Mouse (Mus musculus) heart, embryonic 16.5 days (tissue): ENCODE results near the gene Dlg2. TPM values are rescaled to one million over a fixed set of nuclear protein-coding genes. Genes with fewer than 3 reads are reported as not detected.

Experiments
- ATAC-seq: fragments of 200-750 bp; cut with Nextera tagmentation; replicated peaks from 2 replicates; pipeline ENCODE4 v1.8.0; 2017; ENCODE audit warnings: moderate number of reproducible peaks; ENCODE audit not compliant: insufficient read depth, low FRiP score; ENCODE audit errors: extremely low read depth
- H3K27ac ChIP-seq: fragments of 300-500 bp; sonication (generic); 2 replicates; pipeline ENCODE4 v1.5.1; 2014; ENCODE audit warnings: mild to moderate bottlenecking, low read length, control low read depth, moderate library complexity
- H3K27me3 ChIP-seq: fragments of 300-500 bp; sonication (generic); 2 replicates; pipeline ENCODE4 v1.6.1; 2014; ENCODE audit warnings: low read length, mixed read lengths; ENCODE audit not compliant: control insufficient read depth, insufficient read depth
- H3K36me3 ChIP-seq: fragments of 300-500 bp; sonication (generic); 2 replicates; pipeline ENCODE4 v1.6.1; 2014; ENCODE audit not compliant: control insufficient read depth, insufficient read depth
- H3K4me1 ChIP-seq: fragments of 300-500 bp; sonication (generic); 2 replicates; pipeline ENCODE4 v1.6.1; 2014; ENCODE audit warnings: low read length, mixed read lengths; ENCODE audit not compliant: control insufficient read depth, insufficient read depth
- H3K4me2 ChIP-seq: fragments of 300-500 bp; sonication (generic); 2 replicates; pipeline ENCODE4 v1.6.1; 2014; ENCODE audit warnings: low read depth, mild to moderate bottlenecking, control low read depth, low read length
- H3K4me3 ChIP-seq: fragments of 300-500 bp; sonication (generic); 2 replicates; pipeline ENCODE4 v1.5.1; 2014; ENCODE audit warnings: mild to moderate bottlenecking, control low read depth, low read length
- H3K9ac ChIP-seq: fragments of 300-500 bp; sonication (generic); 2 replicates; pipeline ENCODE4 v1.6.1; 2014; ENCODE audit warnings: low read length, control low read depth
- H3K9me3 ChIP-seq: fragments of 300-500 bp; sonication (generic); replicated peaks from 2 replicates; pipeline ENCODE4 v1.6.1; 2016; ENCODE audit warnings: low read length; ENCODE audit not compliant: control insufficient read depth
- WGBS: fragments of 180-500 bp; shearing (Covaris S2); extraction: QIAGEN DNeasy Blood & Tissue Kit; methylation state at CpG from one replicate; pipeline ENCODE4 v1.1.7; 2014; 5-methylcytosine and 5-hydroxymethylcytosine counted together
- polyA plus RNA-seq: library from polyadenylated mRNA; unstranded; fragments of >200 nt; fragmentation: Nextera tagmentation; extraction: Ambion mirVana; gene quantifications from 2 replicates; pipeline ENCODE4 v1.2.1, GENCODE M21; 2015

The Dlg2 gene
- polyA plus RNA-seq, 1 experiment from 2014 or later = 7.7 TPM

DNA sequence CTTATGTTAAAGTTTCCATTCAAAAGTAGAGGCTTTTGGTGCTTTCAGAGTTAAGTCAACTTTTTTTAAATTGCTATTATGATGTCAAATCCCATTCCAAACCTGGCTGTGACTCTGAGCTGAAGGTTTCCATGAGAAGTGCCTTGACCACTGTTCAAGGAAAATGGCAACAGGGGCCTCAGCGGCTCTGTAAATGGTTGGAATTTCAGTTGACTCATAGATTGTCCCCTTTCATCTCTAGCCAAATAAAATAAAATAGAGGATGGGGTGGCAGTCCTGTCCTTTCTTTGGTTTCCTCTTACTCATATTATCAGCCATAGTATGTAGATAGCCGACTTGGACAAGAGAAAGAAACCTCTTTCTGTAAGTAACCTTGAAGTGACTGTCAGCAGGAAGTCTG lies 1401.3 kb downstream of the Dlg2 start:
- H3K9ac ChIP-seq = no peak overlapping the region
- H3K9me3 ChIP-seq = no peaks in the 10 kb centered on the region
- no peaks in the 10 kb centered on the region for H3K36me3 ChIP-seq
- H3K4me2 ChIP-seq = no peak overlapping the region
- 47% methylated on average over 2 of the region's 2 CpGs for WGBS
- H3K4me3 ChIP-seq = no peak overlapping the region
- H3K27me3 ChIP-seq = no peaks in the 10 kb centered on the region
- no peaks in the 10 kb centered on the region for H3K4me1 ChIP-seq
- H3K27ac ChIP-seq = no peak overlapping the region
- no peak for ATAC-seq

DNA sequence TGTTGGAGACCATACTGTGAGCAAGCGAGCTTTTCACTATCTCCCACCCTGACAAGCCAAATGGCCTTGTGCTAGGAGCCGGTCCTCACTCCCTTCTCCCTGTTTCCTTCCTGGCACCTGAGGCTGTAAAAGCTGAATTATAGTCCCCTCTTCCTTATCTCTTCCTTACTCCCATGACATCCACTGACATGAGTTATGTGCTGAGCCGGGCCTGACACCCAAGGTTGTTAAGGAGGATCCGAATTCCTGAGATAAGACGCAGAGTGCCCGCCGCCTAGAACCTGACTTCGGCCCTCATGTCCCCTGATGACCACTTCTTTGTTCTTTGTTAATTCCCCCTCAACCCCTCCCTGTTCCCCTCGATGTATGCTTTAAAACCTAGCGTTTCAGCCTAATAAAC lies 1409.9 kb downstream of the Dlg2 start:
- Histone ChIP-seq H3K4me2 (no peak overlapping the region), H3K4me3 (no peak overlapping the region), H3K9ac (no peak overlapping the region), H3K27ac (no peak overlapping the region), H3K4me1 (no peaks in the 10 kb centered on the region), H3K27me3 (no peaks in the 10 kb centered on the region), H3K36me3 (no peaks in the 10 kb centered on the region), H3K9me3 (no peaks in the 10 kb centered on the region)
- ATAC-seq = no peak
- WGBS = 60% methylated on average over 10 of the region's 10 CpGs

DNA sequence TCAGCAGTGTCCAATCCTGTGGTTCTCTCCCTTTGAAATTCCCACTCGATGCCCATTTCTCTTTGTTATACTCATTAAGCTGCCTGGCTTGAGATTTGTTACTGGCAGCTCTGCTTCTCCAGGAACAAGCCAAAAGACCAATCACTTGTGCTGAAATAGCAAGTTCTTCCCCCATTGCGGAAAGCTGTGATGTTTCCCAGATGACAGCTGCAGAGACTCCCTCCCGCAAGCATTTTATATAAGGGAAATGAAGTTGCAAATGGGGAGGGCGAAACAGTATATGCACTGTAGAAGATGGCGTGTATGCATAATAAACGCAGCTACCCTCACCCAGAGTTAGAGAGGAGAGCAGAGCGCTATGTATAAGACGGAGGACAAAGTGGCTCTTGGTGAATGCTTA lies 1417.5 kb downstream of the Dlg2 start:
- no peak for ATAC-seq
- H3K9ac ChIP-seq = no peak overlapping the region
- H3K36me3 ChIP-seq = no peaks in the 10 kb centered on the region
- 81% methylated on average over 8 of the region's 8 CpGs for WGBS
- no peak overlapping the region for H3K4me2 ChIP-seq
- no peaks in the 10 kb centered on the region for H3K27me3 ChIP-seq
- H3K4me3 ChIP-seq = no peak overlapping the region
- H3K27ac ChIP-seq = no peak overlapping the region
- no peaks in the 10 kb centered on the region for H3K4me1 ChIP-seq
- no peaks in the 10 kb centered on the region for H3K9me3 ChIP-seq

DNA sequence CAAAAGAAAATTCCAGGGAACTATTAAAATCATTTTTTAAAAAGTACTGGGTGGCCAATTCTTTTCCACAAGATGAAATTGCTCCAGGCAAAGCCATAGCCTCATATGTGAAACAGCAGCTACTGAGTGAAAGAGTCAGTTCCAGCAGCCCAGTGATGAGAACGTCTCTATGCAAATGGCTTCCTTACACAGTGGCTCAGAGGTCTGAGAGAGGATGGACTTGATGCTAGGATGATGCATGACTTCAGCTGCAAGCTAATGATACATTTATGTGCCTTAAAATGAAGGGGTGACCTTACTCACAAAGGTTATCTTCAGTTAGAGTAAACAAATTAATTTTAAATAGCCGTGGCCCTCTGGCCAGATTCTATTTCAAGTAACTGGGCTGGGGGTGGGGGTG lies 1420.5 kb downstream of the Dlg2 start:
- WGBS = 14% methylated on average over 2 of the region's 2 CpGs
- H3K4me3 ChIP-seq = no peak overlapping the region

DNA sequence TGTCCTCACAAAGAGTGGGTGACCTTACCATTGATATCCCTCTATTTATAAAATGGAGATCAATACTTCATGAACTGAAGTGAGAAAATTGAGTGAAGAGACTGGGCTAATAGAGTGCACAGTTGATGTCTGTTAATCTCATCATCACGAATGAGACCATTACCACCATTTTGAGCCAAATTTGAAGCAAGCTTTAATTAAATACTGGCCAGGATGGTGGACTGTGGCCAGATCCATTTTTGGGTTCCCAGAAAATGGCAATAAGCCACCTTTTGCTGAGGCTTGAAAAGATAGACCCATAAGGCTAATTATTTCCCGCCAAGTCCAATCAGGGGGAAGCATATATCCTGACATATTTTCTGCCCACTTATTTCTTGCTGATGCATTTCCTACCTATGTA lies 1421.0 kb downstream of the Dlg2 start:
- H3K9me3 ChIP-seq = no peaks in the 10 kb centered on the region
- WGBS = 70% methylated on average over 2 of the region's 2 CpGs
- no peak overlapping the region for H3K9ac ChIP-seq
- no peak overlapping the region for H3K4me3 ChIP-seq
- no peak overlapping the region for H3K27ac ChIP-seq
- H3K4me2 ChIP-seq = no peak overlapping the region
- no peaks in the 10 kb centered on the region for H3K36me3 ChIP-seq
- no peak for ATAC-seq
- no peaks in the 10 kb centered on the region for H3K4me1 ChIP-seq
- H3K27me3 ChIP-seq = no peaks in the 10 kb centered on the region

More for the DNA sequence above, 1420.5 kb downstream of the Dlg2 start:
- Histone ChIP-seq H3K9ac (no peak overlapping the region), H3K27ac (no peak overlapping the region), H3K4me2 (no peak overlapping the region), H3K4me1 (no peaks in the 10 kb centered on the region), H3K27me3 (no peaks in the 10 kb centered on the region), H3K9me3 (no peaks in the 10 kb centered on the region), H3K36me3 (no peaks in the 10 kb centered on the region)
- ATAC-seq = no peak

DNA sequence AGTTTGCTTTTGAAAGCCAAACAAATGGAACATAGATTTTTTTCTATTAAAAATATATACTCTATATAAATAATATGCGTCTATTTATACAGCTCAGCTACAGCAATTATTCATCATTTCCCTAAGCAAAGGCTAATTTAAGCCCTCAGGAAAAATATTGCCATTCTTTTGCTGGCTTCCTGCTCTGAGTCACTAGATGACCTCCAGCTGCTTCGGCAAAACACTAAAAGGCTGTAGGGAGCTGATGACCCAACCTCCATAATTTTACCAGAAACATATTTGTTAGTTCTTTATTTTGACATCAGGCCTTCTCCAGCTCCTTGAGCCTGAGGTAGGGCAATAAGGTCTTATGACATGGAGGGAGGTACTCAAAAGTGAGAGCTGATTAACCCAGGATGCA lies 1426.0 kb downstream of the Dlg2 start:
- no peaks in the 10 kb centered on the region for H3K36me3 ChIP-seq
- no peak overlapping the region for H3K27ac ChIP-seq
- WGBS = 67% methylated on average over 2 of the region's 2 CpGs
- no peaks in the 10 kb centered on the region for H3K27me3 ChIP-seq
- no peak for ATAC-seq
- H3K4me1 ChIP-seq = no peaks in the 10 kb centered on the region
- H3K9me3 ChIP-seq = no peaks in the 10 kb centered on the region
- H3K9ac ChIP-seq = no peak overlapping the region
- H3K4me2 ChIP-seq = no peak overlapping the region
- no peak overlapping the region for H3K4me3 ChIP-seq

DNA sequence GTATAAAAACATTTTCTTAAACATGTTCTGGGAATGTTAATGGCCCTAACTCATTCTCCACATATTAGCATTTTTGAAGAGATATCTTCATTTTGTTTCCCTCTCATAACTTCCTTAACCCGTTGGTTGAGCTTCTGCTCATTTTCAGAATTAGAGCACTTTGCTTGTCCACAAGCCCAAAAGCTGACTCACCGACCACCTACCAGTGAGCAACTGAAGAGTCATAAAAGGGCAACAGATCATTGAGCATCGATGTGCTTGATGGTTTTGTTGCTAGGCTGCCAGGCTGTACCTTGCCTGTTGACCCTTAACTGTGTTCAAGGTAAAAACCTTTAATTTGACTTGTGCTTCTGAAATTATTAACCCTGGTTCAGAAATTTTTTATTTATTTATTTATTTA lies 1440.3 kb downstream of the Dlg2 start:
- H3K36me3 ChIP-seq = no peaks in the 10 kb centered on the region
- no peak overlapping the region for H3K4me3 ChIP-seq
- H3K27ac ChIP-seq = no peak overlapping the region
- no peak overlapping the region for H3K4me2 ChIP-seq
- ATAC-seq = no peak
- no peaks in the 10 kb centered on the region for H3K27me3 ChIP-seq
- peaks cover 4% of the 10 kb centered on the region; the same call in 1 of the 2 replicates for H3K4me1 ChIP-seq
- 77% methylated on average over 3 of the region's 3 CpGs for WGBS
- no peaks in the 10 kb centered on the region for H3K9me3 ChIP-seq
- H3K9ac ChIP-seq = no peak overlapping the region

DNA sequence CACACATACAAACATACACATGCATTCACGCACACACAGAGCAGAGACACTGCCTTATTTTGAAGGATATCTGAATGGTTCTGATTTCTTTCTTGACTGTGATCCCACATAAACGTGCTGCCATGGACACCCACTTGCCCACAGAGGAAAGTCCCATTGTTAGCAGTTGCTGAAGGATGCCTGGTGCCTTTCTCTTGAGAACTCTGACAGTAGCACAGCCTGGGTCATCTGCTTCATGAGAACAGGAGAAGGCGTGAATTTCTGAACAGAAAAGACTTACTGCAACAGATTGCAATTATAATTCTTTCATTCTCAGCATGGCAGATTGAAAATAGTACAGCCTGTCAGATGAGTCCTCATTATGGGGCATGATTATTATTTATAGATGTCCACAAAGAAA lies 1442.6 kb downstream of the Dlg2 start:
- Histone ChIP-seq H3K9ac (no peak overlapping the region), H3K4me1 (no peaks in the 10 kb centered on the region), H3K27me3 (no peaks in the 10 kb centered on the region), H3K4me2 (no peak overlapping the region), H3K9me3 (no peaks in the 10 kb centered on the region), H3K4me3 (no peak overlapping the region), H3K36me3 (no peaks in the 10 kb centered on the region), H3K27ac (no peak overlapping the region)
- ATAC-seq = no peak
- 66% methylated on average over 3 of the region's 3 CpGs for WGBS

DNA sequence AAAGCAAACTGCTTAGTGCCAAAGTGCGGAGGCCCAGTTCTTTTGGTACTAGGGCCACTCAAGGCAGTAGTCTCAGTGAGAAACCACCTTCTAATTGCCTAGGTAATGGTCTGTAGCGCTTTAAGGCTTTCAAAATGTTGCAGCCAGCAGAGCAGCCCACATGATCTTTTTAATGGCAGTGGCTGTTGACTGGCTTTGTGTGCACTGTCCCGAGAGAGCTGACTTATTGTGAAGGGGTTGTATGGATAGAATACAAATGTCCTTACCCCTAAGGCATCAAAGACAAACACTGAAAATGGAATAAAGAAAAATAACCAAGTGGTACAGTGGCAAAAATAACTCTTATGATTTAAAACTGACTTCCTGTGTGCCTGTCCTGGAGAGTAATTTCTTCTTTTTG lies 1443.3 kb downstream of the Dlg2 start:
- 81% methylated on average over 3 of the region's 3 CpGs for WGBS

More for the DNA sequence above, 1443.3 kb downstream of the Dlg2 start:
- no peak overlapping the region for H3K27ac ChIP-seq
- H3K9me3 ChIP-seq = no peaks in the 10 kb centered on the region
- no peak overlapping the region for H3K9ac ChIP-seq
- H3K27me3 ChIP-seq = no peaks in the 10 kb centered on the region
- no peak overlapping the region for H3K4me2 ChIP-seq
- H3K36me3 ChIP-seq = no peaks in the 10 kb centered on the region
- H3K4me1 ChIP-seq = no peaks in the 10 kb centered on the region
- H3K4me3 ChIP-seq = no peak overlapping the region
- no peak for ATAC-seq
